Mouse (Mus musculus) stomach, postnatal 0 days (tissue): ENCODE results near the gene Nell1.

Experiments used
- CTCF ChIP-seq: IDR thresholded peaks from 2 replicates; pipeline ENCODE4 v1.5.1; 2016; ENCODE audit warnings: antibody characterized with exemption, low read depth, mild to moderate bottlenecking, moderate library complexity
- EP300 ChIP-seq: optimal IDR thresholded peaks from 2 replicates; pipeline ENCODE3; 2016; ENCODE audit warnings: antibody characterized with exemption

DNA sequence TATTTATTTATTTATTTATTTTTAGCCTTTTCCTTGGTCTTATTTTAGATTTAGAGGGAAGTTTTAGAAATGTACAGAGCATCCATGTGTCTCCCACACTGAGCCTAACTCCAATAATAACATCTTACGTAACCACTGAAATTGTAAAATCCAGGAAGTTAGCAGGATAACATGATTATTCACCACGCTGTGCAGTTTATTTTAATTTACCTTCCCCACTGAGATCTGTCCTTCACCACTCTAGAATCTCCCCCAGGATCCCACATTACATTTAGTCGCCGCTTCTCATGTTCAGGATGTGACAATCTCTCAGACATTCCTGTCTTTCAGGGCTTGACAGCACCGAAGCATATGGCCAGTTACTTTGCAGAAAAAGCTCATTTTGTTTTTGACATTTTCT lies 119.8 kb downstream of the Nell1 start:
- TF ChIP-seq CTCF (no peak), EP300 (no peak)
